Mouse (Mus musculus): Measurements from ENCODE around the gene Fzd4. TPM values are rescaled to one million over a fixed set of nuclear protein-coding genes. Genes with fewer than 3 reads are reported as not detected.

The Fzd4 gene
- polyA plus RNA-seq (2015; fragmentation: Nextera tagmentation; extraction: Ambion mirVana) = 2.4 and 2.6 TPM in 2 replicates

GRCm38 (mm10) chr7:89404081-89404733 is at the start of gene Fzd4, which contains the start of gene Tmem135:
TSS of gene Fzd4 (plus strand) at chr7:89404355.
TSS of gene Tmem135 (minus strand) at chr7:89404222.

Other genes with a start within 250 kb of the Fzd4 start
- gene Tmem135, start 133 bp upstream of the Fzd4 start, polyA plus RNA-seq (2015; fragmentation: Nextera tagmentation; extraction: Ambion mirVana) = 32.0 and 33.8 TPM in 2 replicates
- gene Prss23, start 122.8 kb downstream of the Fzd4 start, polyA plus RNA-seq (2015; fragmentation: Nextera tagmentation; extraction: Ambion mirVana) = 18.9 and 23.5 TPM in 2 replicates
- 30.6 and 36.1 TPM in 2 replicates for gene Me3, start 228.0 kb downstream of the Fzd4 start, polyA plus RNA-seq (2015; fragmentation: Nextera tagmentation; extraction: Ambion mirVana)